Mouse (Mus musculus): ENCODE results near the gene Thra.

DNA sequence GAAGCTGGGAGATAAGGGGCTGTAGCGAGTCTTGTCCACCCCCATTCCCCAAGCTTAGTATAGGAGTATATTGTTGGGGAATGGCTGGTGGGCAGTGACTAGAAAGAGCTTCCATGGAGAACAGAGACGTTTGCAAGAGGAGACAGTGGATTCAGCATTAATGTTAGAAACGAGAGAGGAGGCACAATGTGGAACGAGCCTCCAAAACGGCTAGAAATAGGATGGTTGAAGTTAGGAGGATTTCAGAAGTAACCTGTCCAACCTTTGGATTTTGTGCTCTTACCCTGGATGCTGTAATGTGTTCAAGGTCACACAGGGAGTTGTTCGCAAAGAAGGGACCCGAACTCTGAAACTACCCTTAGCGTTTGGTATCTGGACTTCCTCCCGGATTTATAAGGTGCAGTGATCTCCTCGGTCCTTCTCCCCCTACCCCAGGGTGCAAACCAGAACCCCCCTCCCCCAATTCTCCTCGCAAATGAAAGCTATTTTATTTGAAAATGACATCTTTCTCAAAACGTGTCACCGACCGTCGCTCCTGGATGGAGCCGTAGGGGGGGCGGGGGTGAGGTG is 698 bp downstream of the Thra start:
- TF ChIP-seq POLR2A (IDR thresholded peaks at IDR 0.05; ENCODE audit: extremely low read depth, insufficient read depth, low read length), result no peak
- no peak for TF ChIP-seq CTCF (IDR thresholded peaks at IDR 0.05; ENCODE audit: extremely low read depth, insufficient read depth, low read length)

Data from cortical plate, adult 2 months (tissue).